Mouse (Mus musculus): ENCODE results near the gene Lhfp.

Lhfp gene

GRCm38 (mm10) chr3:53041411-53042239 lies at the start of gene Lhfp:
Lhfp (plus strand) TSS chr3:53041528.
- in situ Hi-C loops (cut with MboI, MseI), result no loop called here

GRCm38 (mm10) chr3:52993296-52993695 lies 48.0 kb upstream of the Lhfp start:
- in situ Hi-C loops (cut with MboI, MseI), result no loop called here

GRCm38 (mm10) chr3:52994666-52995065 lies 46.7 kb upstream of the Lhfp start:
- in situ Hi-C loops (cut with MboI, MseI), result no loop called here

- in situ Hi-C loops (cut with MboI, MseI), result no loop called here
Observed at GRCm38 (mm10) chr3:52996635-52997034, 44.7 kb upstream of the Lhfp start.

- in situ Hi-C loops (cut with MboI, MseI), result no loop called here
Observed at GRCm38 (mm10) chr3:52997381-52997780, 43.9 kb upstream of the Lhfp start.

GRCm38 (mm10) chr3:52999016-52999744 lies 42.1 kb upstream of the Lhfp start:
- in situ Hi-C loops (cut with MboI, MseI), result no loop called here

GRCm38 (mm10) chr3:52999996-53000395 lies 41.3 kb upstream of the Lhfp start:
- in situ Hi-C loops (cut with MboI, MseI), result no loop called here

- in situ Hi-C loops (cut with MboI, MseI), result no loop called here
Observed at GRCm38 (mm10) chr3:53002076-53002475, 39.3 kb upstream of the Lhfp start.

- in situ Hi-C loops (cut with MboI, MseI), result no loop called here
Observed at GRCm38 (mm10) chr3:53004406-53005114, 36.8 kb upstream of the Lhfp start.

- in situ Hi-C loops (cut with MboI, MseI), result no loop called here
Observed at GRCm38 (mm10) chr3:53007411-53007810, 33.9 kb upstream of the Lhfp start.

GRCm38 (mm10) chr3:53016436-53017340 lies 24.6 kb upstream of the Lhfp start, which contains the start of gene Cog6:
Cog6 (minus strand) TSS chr3:53017237.
- in situ Hi-C loops (cut with MboI, MseI), result no loop called here

GRCm38 (mm10) chr3:53027333-53027732 lies 14.0 kb upstream of the Lhfp start:
- in situ Hi-C loops (cut with MboI, MseI), result no loop called here

- in situ Hi-C loops (cut with MboI, MseI), result no loop called here
Observed at GRCm38 (mm10) chr3:53029046-53029445, 12.3 kb upstream of the Lhfp start.

- in situ Hi-C loops (cut with MboI, MseI), result no loop called here
Observed at GRCm38 (mm10) chr3:53031586-53031985, 9.7 kb upstream of the Lhfp start.

- in situ Hi-C loops (cut with MboI, MseI), result no loop called here
Observed at GRCm38 (mm10) chr3:53032432-53032831, 8.9 kb upstream of the Lhfp start.

GRCm38 (mm10) chr3:53033448-53033847 lies 7.9 kb upstream of the Lhfp start:
- in situ Hi-C loops (cut with MboI, MseI), result no loop called here

GRCm38 (mm10) chr3:53036076-53036475 lies 5.3 kb upstream of the Lhfp start:
- in situ Hi-C loops (cut with MboI, MseI), result no loop called here

- in situ Hi-C loops (cut with MboI, MseI), result no loop called here
Observed at GRCm38 (mm10) chr3:53036941-53037340, 4.4 kb upstream of the Lhfp start.

GRCm38 (mm10) chr3:53038913-53039312 lies 2.4 kb upstream of the Lhfp start:
- in situ Hi-C loops (cut with MboI, MseI), result no loop called here

GRCm38 (mm10) chr3:53039746-53040145 lies 1.6 kb upstream of the Lhfp start:
- in situ Hi-C loops (cut with MboI, MseI), result no loop called here

Data from T-helper 1 cell (primary cell).